Mouse (Mus musculus) limb, embryonic 11.5 days (tissue): ENCODE results near the gene Plcb1. TPM values are rescaled to one million over a fixed set of nuclear protein-coding genes. Genes with fewer than 3 reads are reported as not detected.
A peak's percentile ranks its signal among the peaks of the same experiment; 100 is the strongest.

Experiments used
- ATAC-seq: fragments of 200-750 bp; cut with Nextera tagmentation; 2 replicates; pipeline ENCODE4 v1.8.0; 2017; ENCODE audit warnings: low read depth; ENCODE audit not compliant: insufficient number of reproducible peaks, low FRiP score, low TSS enrichment
- DNase-seq: peaks from one replicate; pipeline ENCODE4 v3.0.0-alpha.2; 2015; ENCODE audit warnings: low spot score
- H3K27ac ChIP-seq: fragments of 300-500 bp; sonication (generic); replicated peaks from 2 replicates; pipeline ENCODE4 v1.5.1; 2014; ENCODE audit warnings: low read depth, mild to moderate bottlenecking, low read length
- H3K27me3 ChIP-seq: fragments of 300-500 bp; sonication (generic); 2 replicates; pipeline ENCODE4 v1.6.1; 2014; ENCODE audit warnings: mild to moderate bottlenecking, low read length, mixed read lengths; ENCODE audit not compliant: control insufficient read depth, insufficient read depth
- H3K36me3 ChIP-seq: fragments of 300-500 bp; sonication (generic); 2 replicates; pipeline ENCODE4 v1.6.1; 2014; ENCODE audit warnings: mild to moderate bottlenecking, low read length, moderate library complexity, mixed read lengths; ENCODE audit not compliant: control insufficient read depth, insufficient read depth
- H3K4me1 ChIP-seq: fragments of 300-500 bp; sonication (generic); 2 replicates; pipeline ENCODE4 v1.6.1; 2014; ENCODE audit warnings: low read length, mixed read lengths; ENCODE audit not compliant: control insufficient read depth, insufficient read depth
- H3K4me2 ChIP-seq: fragments of 300-500 bp; sonication (generic); 2 replicates; pipeline ENCODE4 v1.6.1; 2014; ENCODE audit warnings: low read depth, mild to moderate bottlenecking, moderate library complexity; ENCODE audit not compliant: severe bottlenecking
- H3K4me3 ChIP-seq: fragments of 300-500 bp; sonication (generic); 2 replicates; pipeline ENCODE4 v1.5.1; 2014; ENCODE audit warnings: low read depth, low read length
- H3K9ac ChIP-seq: fragments of 300-500 bp; sonication (generic); 2 replicates; pipeline ENCODE4 v1.6.1; 2014; ENCODE audit warnings: mild to moderate bottlenecking, low read length
- H3K9me3 ChIP-seq: fragments of 300-500 bp; sonication (generic); 2 replicates; pipeline ENCODE4 v1.6.1; 2016; ENCODE audit warnings: low read length; ENCODE audit not compliant: control insufficient read depth
- WGBS: fragments of 180-500 bp; shearing (Covaris S2); extraction: QIAGEN DNeasy Blood & Tissue Kit; methylation state at CpG from one replicate; pipeline ENCODE4 v1.1.7; 2014; 5-methylcytosine and 5-hydroxymethylcytosine counted together
- polyA plus RNA-seq: library from polyadenylated mRNA; unstranded; fragments of >200 nt; fragmentation: Nextera tagmentation; extraction: Ambion mirVana; gene quantifications from 2 replicates; pipeline ENCODE4 v1.2.1, GENCODE M21; 2014

Plcb1 gene
- polyA plus RNA-seq, 1 experiment from 2014 or later, result 10.4 TPM

DNA sequence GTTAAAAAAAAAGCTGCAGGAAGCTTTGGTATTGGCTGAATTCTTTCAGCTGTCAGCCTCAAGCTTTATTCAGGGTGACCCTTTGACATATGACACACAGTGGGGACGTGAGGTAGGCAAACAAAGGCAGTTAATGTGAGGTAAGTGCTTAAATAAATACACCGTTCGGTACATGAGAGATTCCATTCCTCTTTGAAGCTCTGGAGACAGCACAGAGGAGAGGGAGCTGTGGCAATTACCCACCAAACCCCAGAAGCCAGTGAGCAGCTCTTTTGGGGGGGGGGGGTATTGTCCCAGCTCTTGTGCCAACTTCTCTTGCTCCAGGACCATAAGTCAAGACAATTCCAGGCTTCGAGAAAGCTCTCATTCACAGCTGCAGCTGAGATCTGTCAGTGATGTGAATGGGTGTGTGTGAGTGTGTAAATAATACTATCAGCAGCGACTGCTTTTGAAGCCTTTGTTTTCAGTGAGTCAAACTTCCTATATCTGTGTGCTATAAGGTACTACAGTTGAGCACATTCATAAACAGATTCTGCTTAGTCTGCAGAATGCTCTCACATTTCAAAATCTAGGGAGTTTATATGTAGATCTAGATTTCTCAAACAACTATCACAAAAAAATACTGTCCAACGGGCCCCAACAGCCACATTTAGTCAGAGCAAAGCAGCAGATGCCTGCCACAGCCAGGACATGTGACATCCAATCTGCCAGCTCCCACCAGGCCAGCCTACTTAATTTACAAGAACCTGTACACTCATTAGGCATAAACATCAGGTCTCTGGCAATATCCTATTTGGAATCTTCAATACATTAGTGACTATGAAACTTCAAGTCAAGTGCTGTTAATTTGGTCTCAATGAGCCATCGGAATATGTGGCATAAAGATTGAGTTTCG, 40.5 kb downstream of the Plcb1 start:
- 42% methylated on average over 8 of the region's 8 CpGs for WGBS
- no peak overlapping the region for H3K4me2 ChIP-seq
- ATAC-seq, result 0 out of 2 replicates have a peak, but pooled peaks have one; percentile 57

GRCm38 (mm10) chr2:134827778-134828487, 42.1 kb downstream of the Plcb1 start:
- H3K36me3 ChIP-seq, result no peaks in the 10 kb centered on the region
- H3K4me3 ChIP-seq, result no peak overlapping the region
- ATAC-seq, result no peak
- no peaks in the 10 kb centered on the region for H3K27me3 ChIP-seq
- no peak for DNase-seq
- H3K4me2 ChIP-seq, result no peak overlapping the region
- 75% methylated on average over 3 of the region's 3 CpGs for WGBS
- no peaks in the 10 kb centered on the region for H3K9me3 ChIP-seq
- H3K9ac ChIP-seq, result no peak overlapping the region
- peaks cover 11% of the 10 kb centered on the region for H3K4me1 ChIP-seq
- H3K27ac ChIP-seq, result no peak overlapping the region

More for the DNA sequence above, 40.5 kb downstream of the Plcb1 start:
- no peak overlapping the region for H3K4me3 ChIP-seq
- peaks cover 11% of the 10 kb centered on the region for H3K4me1 ChIP-seq
- no peaks in the 10 kb centered on the region for H3K36me3 ChIP-seq
- H3K9me3 ChIP-seq, result no peaks in the 10 kb centered on the region
- H3K27me3 ChIP-seq, result no peaks in the 10 kb centered on the region
- DNase-seq, result no peak
- H3K27ac ChIP-seq, result no peak overlapping the region
- no peak overlapping the region for H3K9ac ChIP-seq

GRCm38 (mm10) chr2:134831861-134832260, 46.0 kb downstream of the Plcb1 start:
- Histone ChIP-seq H3K4me2 (no peak overlapping the region), H3K36me3 (no peaks in the 10 kb centered on the region), H3K9ac (no peak overlapping the region), H3K27ac (no peak overlapping the region), H3K9me3 (no peaks in the 10 kb centered on the region), H3K4me3 (no peak overlapping the region), H3K4me1 (no peaks in the 10 kb centered on the region), H3K27me3 (no peaks in the 10 kb centered on the region)
- no peak for ATAC-seq
- DNase-seq, result no peak
- WGBS, result 96% methylated on average over 7 of the region's 7 CpGs

GRCm38 (mm10) chr2:134836097-134836496, 50.2 kb downstream of the Plcb1 start:
- no peak overlapping the region for H3K27ac ChIP-seq
- no peak for DNase-seq
- WGBS, result 89% methylated on average over 1 of the region's 1 CpGs
- no peaks in the 10 kb centered on the region for H3K9me3 ChIP-seq
- no peaks in the 10 kb centered on the region for H3K27me3 ChIP-seq
- no peaks in the 10 kb centered on the region for H3K4me1 ChIP-seq
- no peak overlapping the region for H3K9ac ChIP-seq
- no peaks in the 10 kb centered on the region for H3K36me3 ChIP-seq
- H3K4me2 ChIP-seq, result no peak overlapping the region
- ATAC-seq, result no peak
- H3K4me3 ChIP-seq, result no peak overlapping the region

GRCm38 (mm10) chr2:134838185-134838584, 52.3 kb downstream of the Plcb1 start:
- no peaks in the 10 kb centered on the region for H3K36me3 ChIP-seq
- H3K4me2 ChIP-seq, result no peak overlapping the region
- H3K27me3 ChIP-seq, result no peaks in the 10 kb centered on the region
- no peak overlapping the region for H3K4me3 ChIP-seq
- H3K9me3 ChIP-seq, result no peaks in the 10 kb centered on the region
- H3K4me1 ChIP-seq, result no peaks in the 10 kb centered on the region
- WGBS, result 88% methylated on average over 1 of the region's 1 CpGs
- H3K27ac ChIP-seq, result no peak overlapping the region
- no peak for ATAC-seq
- H3K9ac ChIP-seq, result no peak overlapping the region
- DNase-seq, result no peak

GRCm38 (mm10) chr2:134838888-134839287, 53.0 kb downstream of the Plcb1 start:
- Histone ChIP-seq H3K4me2 (no peak overlapping the region), H3K27me3 (no peaks in the 10 kb centered on the region), H3K9me3 (no peaks in the 10 kb centered on the region), H3K36me3 (no peaks in the 10 kb centered on the region), H3K4me3 (no peak overlapping the region), H3K4me1 (no peaks in the 10 kb centered on the region), H3K9ac (no peak overlapping the region), H3K27ac (no peak overlapping the region)
- ATAC-seq (no peak), DNase-seq (no peak)
- WGBS, result 59% methylated on average over 1 of the region's 1 CpGs

DNA sequence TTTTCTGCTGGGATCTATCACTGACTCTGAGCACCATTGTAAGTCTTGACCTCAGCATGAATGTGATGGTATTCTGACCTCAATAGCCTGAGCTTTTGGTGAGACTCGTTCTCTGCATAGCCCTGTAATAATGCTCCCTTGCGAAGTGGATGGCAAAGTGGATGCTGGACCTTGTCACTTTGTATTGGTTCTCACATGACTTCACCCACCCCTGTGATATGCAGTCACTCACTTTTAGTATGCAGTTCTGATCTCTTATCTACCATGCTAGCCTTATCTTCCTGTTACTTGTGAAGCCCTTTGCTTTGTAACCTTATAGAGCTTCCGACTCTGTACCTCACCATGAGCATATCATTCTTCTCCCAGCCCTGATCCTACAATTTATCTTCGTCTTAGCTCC, 57.0 kb downstream of the Plcb1 start:
- Histone ChIP-seq H3K36me3 (no peaks in the 10 kb centered on the region), H3K9ac (no peak overlapping the region), H3K9me3 (no peaks in the 10 kb centered on the region), H3K4me2 (no peak overlapping the region), H3K4me3 (no peak overlapping the region), H3K4me1 (no peaks in the 10 kb centered on the region), H3K27me3 (no peaks in the 10 kb centered on the region), H3K27ac (no peak overlapping the region)
- 88% methylated on average over 4 of the region's 4 CpGs for WGBS
- ATAC-seq, result no peak
- no peak for DNase-seq

- Histone ChIP-seq H3K4me3 (no peak overlapping the region), H3K27ac (no peak overlapping the region), H3K36me3 (no peaks in the 10 kb centered on the region), H3K4me1 (no peaks in the 10 kb centered on the region), H3K9me3 (no peaks in the 10 kb centered on the region), H3K4me2 (no peak overlapping the region), H3K9ac (no peak overlapping the region), H3K27me3 (no peaks in the 10 kb centered on the region)
- WGBS, result 82% methylated on average over 6 of the region's 6 CpGs
- DNase-seq (no peak), ATAC-seq (no peak)
Measured at GRCm38 (mm10) chr2:134844391-134845238, 58.7 kb downstream of the Plcb1 start.
